26 mouse cellular contexts compared by ENCODE assay signal in genomic region chr3:95047914-95048313, GRCm38 (mm10). TPM values are rescaled to one million over a fixed set of nuclear protein-coding genes. Genes with fewer than 3 reads are reported as not detected.
DNase-seq lines count a peak whose midpoint lies in the region; ATAC-seq and TF ChIP-seq lines count a peak whose summit lies in the region.
"Had no signal": no experiment of that assay in that cellular context is flagged by ENCODE, and none has a peak within 500 bp of the region (broad histone marks: within the 10 kb centered on the region; RNA-seq: fewer than 3 reads in every experiment).

No protein-coding gene starts in this region.

- no peak overlapping the region for H3K27ac ChIP-seq in midbrain, embryonic 13.5 days
- H3K27ac ChIP-seq in midbrain, postnatal 0 days (ENCODE audit: low read depth, low read length), result no peak overlapping the region
- H3K27ac ChIP-seq: forebrain, embryonic 10.5 days; forebrain, embryonic 13.5 days; gastrocnemius, adult 2 months; heart, embryonic 13.5 days; hindbrain, embryonic 14.5 days; hindbrain, postnatal 0 days had no signal

- H3K4me3 ChIP-seq in midbrain, embryonic 13.5 days (replicated peaks), result no peak overlapping the region
- H3K4me3 ChIP-seq in midbrain, postnatal 0 days (ENCODE audit: low read depth, low read length), result no peak overlapping the region
- H3K4me3 ChIP-seq: forebrain, embryonic 10.5 days; forebrain, embryonic 13.5 days; gastrocnemius, adult 2 months; heart, embryonic 13.5 days had no signal

- H3K9me3 ChIP-seq in midbrain, embryonic 13.5 days, result no peaks in the 10 kb centered on the region
- H3K9me3 ChIP-seq in midbrain, postnatal 0 days (ENCODE audit: low read length), result no peaks in the 10 kb centered on the region
- H3K9me3 ChIP-seq: forebrain, embryonic 10.5 days; forebrain, embryonic 13.5 days; G1E; heart, embryonic 13.5 days had no signal

- no peak overlapping the region for H3K4me2 ChIP-seq in midbrain, embryonic 13.5 days (replicated peaks)
- H3K4me2 ChIP-seq in midbrain, postnatal 0 days (ENCODE audit: low read depth, low read length, poor library complexity, severe bottlenecking), result no peak overlapping the region
- H3K4me2 ChIP-seq: forebrain, embryonic 13.5 days; heart, embryonic 13.5 days; hindbrain, embryonic 14.5 days had no signal

- H3K9ac ChIP-seq in midbrain, embryonic 13.5 days (replicated peaks), result 0 out of 2 replicates have a peak overlapping the region, but pooled peaks have one; percentile 19
- no peak overlapping the region for H3K9ac ChIP-seq in midbrain, postnatal 0 days (replicated peaks; ENCODE audit: low read length, poor library complexity, severe bottlenecking)
- H3K9ac ChIP-seq: forebrain, embryonic 13.5 days; heart, embryonic 13.5 days; hindbrain, embryonic 14.5 days had no signal

- H3K27me3 ChIP-seq in midbrain, embryonic 13.5 days, result no peaks in the 10 kb centered on the region
- no peaks in the 10 kb centered on the region for H3K27me3 ChIP-seq in midbrain, postnatal 0 days (ENCODE audit: insufficient read depth, low read length)
- H3K27me3 ChIP-seq: forebrain, embryonic 13.5 days; heart, embryonic 13.5 days had no signal

- WGBS in midbrain, embryonic 13.5 days, result 78% methylated on average over 3 of the region's 3 CpGs
- WGBS in midbrain, postnatal 0 days, result 67% methylated on average over 3 of the region's 3 CpGs

- peaks cover under 1% of the 10 kb centered on the region for H3K4me1 ChIP-seq in midbrain, embryonic 13.5 days (replicated peaks)
- no peaks in the 10 kb centered on the region for H3K4me1 ChIP-seq in midbrain, postnatal 0 days (ENCODE audit: insufficient read depth, low read length)
- H3K4me1 ChIP-seq: forebrain, embryonic 13.5 days had no signal

- no peak for ATAC-seq in midbrain, embryonic 13.5 days
- no peak for ATAC-seq in midbrain, postnatal 0 days (ENCODE audit: low FRiP score)
- ATAC-seq: forebrain, embryonic 13.5 days; forebrain, embryonic 16.5 days; hindbrain, postnatal 0 days; inflammation-experienced regulatory T-cells, adult 6 months; Patski had no signal

- no peaks in the 10 kb centered on the region for H3K36me3 ChIP-seq in midbrain, embryonic 13.5 days
- H3K36me3 ChIP-seq in midbrain, postnatal 0 days (ENCODE audit: insufficient read depth, low read length), result no peaks in the 10 kb centered on the region
- H3K36me3 ChIP-seq: forebrain, embryonic 10.5 days; G1E; heart, embryonic 13.5 days had no signal

- DNase-seq in adrenal gland, adult 2 months, result peak; percentile 72
- DNase-seq in adrenal gland, postnatal 4 days (ENCODE audit: low spot score in 2 of 2), result no peak
- no peak for DNase-seq in midbrain, postnatal 0 days (ENCODE audit: low spot score)
- peak; percentile 52 for DNase-seq in adrenal gland, postnatal 10 days
- peak; percentile 57 to 71 for DNase-seq in adrenal gland, postnatal 36 days
- no peak for DNase-seq in heart, adult 9 months (ENCODE audit: low spot score in 2 of 2)
- DNase-seq: B cell, adult 2 months; cerebellum, adult 18-20 months; cerebellum, adult 9-10 months; cerebellum, postnatal 14 days; gastrocnemius, adult 2 months; gastrocnemius, postnatal 14 days; heart, adult 11 months; heart, postnatal 14 days; heart, postnatal 4 days; kidney, adult 11 months had no signal

- TF ChIP-seq CTCF in midbrain, postnatal 0 days (IDR thresholded peaks at IDR 0.05), result no peak

RNA-seq across cellular contexts. Expression of gene Psmd4, which starts 5.5 kb away (rescaled TPM):
- 100 to 1,000 TPM; 312 to 335 TPM for total RNA-seq in adrenal gland, adult 2 months (2021)
- 105 and 114 TPM in 2 replicates for polyA plus RNA-seq in adrenal gland, adult 2 months (2012; rRNA removed)
- 100 to 1,000 TPM; 243 to 263 TPM for total RNA-seq in adrenal gland, postnatal 4 days (2021)
- 293 and 295 TPM in 2 replicates for polyA plus RNA-seq in midbrain, embryonic 13.5 days (2015; fragmentation: Nextera tagmentation; extraction: Ambion mirVana)
- total RNA-seq in midbrain, postnatal 0 days (2014; rRNA removed), result 179 and 200 TPM in 2 replicates
- 262 and 267 TPM in 2 replicates for polyA plus RNA-seq in midbrain, postnatal 0 days (2015; fragmentation: Nextera tagmentation; extraction: Ambion mirVana)
- 100 to 1,000 TPM; 206 to 221 TPM for total RNA-seq in adrenal gland, postnatal 10 days (2021)
- 100 to 1,000 TPM; 284 to 331 TPM for total RNA-seq in adrenal gland, postnatal 36 days (2021)

RNA-seq across cellular contexts. Expression of gene Zfp687, which starts 32.7 kb away (rescaled TPM):
- total RNA-seq in adrenal gland, adult 2 months (2021), result 10 to 100 TPM; 26.3 to 29.5 TPM
- 27.9 and 32.0 TPM in 2 replicates for polyA plus RNA-seq in adrenal gland, adult 2 months (2012; rRNA removed)
- 10 to 100 TPM; 76.5 to 81.4 TPM for total RNA-seq in adrenal gland, postnatal 4 days (2021)
- 26.2 and 28.1 TPM in 2 replicates for polyA plus RNA-seq in midbrain, embryonic 13.5 days (2015; fragmentation: Nextera tagmentation; extraction: Ambion mirVana)
- 25.7 and 30.0 TPM in 2 replicates for total RNA-seq in midbrain, postnatal 0 days (2014; rRNA removed)
- polyA plus RNA-seq in midbrain, postnatal 0 days (2015; fragmentation: Nextera tagmentation; extraction: Ambion mirVana), result 13.3 and 15.6 TPM in 2 replicates
- 10 to 100 TPM; 35.3 to 39.8 TPM for total RNA-seq in adrenal gland, postnatal 10 days (2021)
- 10 to 100 TPM; 23.1 to 37.7 TPM for total RNA-seq in adrenal gland, postnatal 36 days (2021)

RNA-seq across cellular contexts. Expression of gene Pip5k1a, which starts 58.8 kb away (rescaled TPM):
- 10 to 100 TPM; 40.8 to 49.9 TPM for total RNA-seq in adrenal gland, adult 2 months (2021)
- 16.4 and 18.7 TPM in 2 replicates for polyA plus RNA-seq in adrenal gland, adult 2 months (2012; rRNA removed)
- 10 to 100 TPM; 51.6 to 54.5 TPM for total RNA-seq in adrenal gland, postnatal 4 days (2021)
- polyA plus RNA-seq in midbrain, embryonic 13.5 days (2015; fragmentation: Nextera tagmentation; extraction: Ambion mirVana), result 19.9 and 20.5 TPM in 2 replicates
- total RNA-seq in midbrain, postnatal 0 days (2014; rRNA removed), result 20.1 and 21.6 TPM in 2 replicates
- 12.9 and 13.3 TPM in 2 replicates for polyA plus RNA-seq in midbrain, postnatal 0 days (2015; fragmentation: Nextera tagmentation; extraction: Ambion mirVana)
- 10 to 100 TPM; 35.0 to 40.3 TPM for total RNA-seq in adrenal gland, postnatal 10 days (2021)
- total RNA-seq in adrenal gland, postnatal 36 days (2021), result 10 to 100 TPM; 41.8 to 58.9 TPM

Comparison
In these comparisons a context has a peak if more than half of its experiments do, and no peak if none do; other contexts are left out.
1. DNase-seq: peak in adrenal gland, adult 2 months (single experiment), adrenal gland, postnatal 10 days (single experiment) and adrenal gland, postnatal 36 days (2 of 2); none in adrenal gland, postnatal 4 days (0 of 2), midbrain, postnatal 0 days (single experiment) and heart, adult 9 months (0 of 2).